Mouse (Mus musculus) urinary bladder, postnatal 25 days (tissue): ENCODE results near the gene Fam221b.

Experiments used
- DNase-seq: peaks from one replicate; pipeline ENCODE4 v3.0.0; 2022; ENCODE audit warnings: low spot score

The Fam221b gene

DNA sequence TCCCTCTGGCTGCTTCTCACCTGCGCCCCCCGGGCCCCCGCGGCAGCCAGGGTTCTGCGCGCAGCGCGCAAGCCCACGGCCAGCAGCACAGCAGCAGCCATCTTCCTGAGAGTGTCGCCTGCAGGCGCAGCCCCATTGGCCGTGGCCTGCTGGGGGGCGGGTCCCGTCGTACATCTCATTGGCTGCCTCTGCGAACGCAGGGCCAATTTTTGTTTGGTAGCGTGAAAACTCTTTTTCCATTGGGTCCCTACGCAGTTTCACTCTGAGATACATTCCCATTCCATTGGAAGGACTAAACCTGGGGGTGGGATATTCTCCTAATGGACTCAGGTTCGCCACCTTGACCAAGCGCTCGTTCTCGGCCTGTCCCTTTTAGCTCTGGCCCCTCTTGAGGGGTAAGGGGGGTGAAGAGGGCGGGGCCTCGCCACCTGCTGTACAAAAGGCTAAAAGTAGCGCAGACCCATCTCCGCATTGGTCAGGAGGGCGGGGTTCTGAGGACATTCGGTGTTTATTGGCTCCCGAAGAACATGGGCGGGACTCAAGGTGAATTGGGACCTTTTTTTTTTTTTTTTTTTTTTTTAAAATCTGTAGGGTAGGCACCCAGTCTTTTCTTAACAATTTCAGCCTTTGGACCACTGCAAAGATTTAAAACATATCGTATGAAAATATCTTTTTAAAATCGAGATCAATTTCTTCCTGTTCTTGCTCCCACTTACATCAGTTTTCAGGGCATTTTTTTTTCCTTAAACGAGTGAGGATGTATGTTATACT, 12.4 kb downstream of the Fam221b start, which contains the start of gene Hint2:
TSS of gene Hint2 (minus strand) at position 128 of the 771 bp plus-strand sequence.
- peak; percentile 83 for DNase-seq

DNA sequence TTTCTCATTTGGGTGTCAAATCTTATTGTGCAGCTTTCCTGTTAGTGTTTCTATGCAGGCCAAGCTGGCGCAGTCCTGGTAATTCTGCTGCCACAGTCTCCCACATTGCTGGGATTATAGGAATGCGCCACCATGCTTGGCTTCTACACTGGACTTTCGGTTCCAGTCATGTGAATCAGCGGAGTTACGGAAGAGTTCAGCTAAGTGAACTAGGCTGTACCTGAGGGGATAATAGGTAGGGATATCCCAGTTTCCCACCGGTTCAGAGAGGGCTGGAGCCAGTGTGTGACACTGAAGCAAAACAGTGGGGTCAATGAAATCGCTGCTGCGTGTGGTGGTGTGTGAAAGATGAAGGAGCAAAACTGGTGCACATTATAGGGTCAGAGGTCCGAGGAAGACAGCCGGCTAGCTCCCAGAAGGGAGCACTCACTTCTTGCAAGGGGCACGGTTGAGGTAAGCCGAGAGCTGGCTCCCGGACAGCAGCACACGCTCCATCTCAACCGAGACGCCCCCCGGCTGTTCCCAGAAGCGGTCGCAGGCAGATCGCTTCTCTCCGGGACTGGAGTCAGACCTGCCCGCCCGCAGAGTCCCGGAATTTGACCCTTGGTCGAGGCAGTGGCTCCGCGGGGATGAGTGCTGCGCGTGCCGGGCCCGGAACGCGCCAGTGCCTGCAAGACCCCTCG, 13.1 kb downstream of the Fam221b start:
- DNase-seq: no peak

DNA sequence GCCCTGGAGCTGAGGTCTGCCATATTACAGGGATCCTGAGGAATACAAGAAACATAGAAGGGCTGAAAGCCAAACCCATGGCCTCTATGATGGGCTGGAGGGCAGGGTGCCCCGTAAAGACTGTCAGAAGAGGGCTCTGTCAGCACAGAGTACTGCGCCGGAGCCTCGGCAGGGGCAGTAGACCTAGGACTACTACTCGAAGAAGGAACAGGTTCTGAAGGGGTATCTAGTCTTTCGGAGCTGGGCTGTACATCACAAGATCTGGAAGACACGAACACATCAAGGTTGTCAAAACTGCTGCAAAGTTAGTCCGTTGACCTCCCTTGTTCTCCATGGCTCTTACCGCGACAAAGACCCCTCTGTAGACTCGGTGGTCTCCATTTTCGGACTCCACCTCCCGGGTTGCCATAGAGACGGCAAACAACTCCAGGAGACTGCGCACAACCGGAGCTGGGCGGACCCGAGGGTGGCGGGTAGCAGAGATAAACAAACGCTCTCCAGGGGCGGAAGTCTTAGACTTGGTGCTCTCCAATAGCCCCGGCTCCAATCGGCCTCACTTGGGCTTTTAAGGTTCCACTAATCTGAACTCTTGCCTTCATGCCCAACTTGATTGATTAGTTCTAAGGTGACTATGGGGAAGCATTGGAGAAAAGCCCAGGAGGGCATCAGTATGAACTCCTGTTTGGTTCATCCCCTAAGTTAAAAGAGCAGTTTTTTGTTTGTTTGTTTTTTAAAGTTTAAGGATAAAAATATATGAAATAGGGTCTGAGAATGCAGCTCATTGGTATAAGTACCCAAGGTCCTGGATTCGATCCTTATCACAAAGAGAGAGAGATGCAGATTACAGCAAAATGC, 15.6 kb downstream of the Fam221b start, which contains the start of gene Spag8:
TSS of gene Spag8 (minus strand) at position 434 of the 855 bp plus-strand sequence.
- DNase-seq: no peak

DNA sequence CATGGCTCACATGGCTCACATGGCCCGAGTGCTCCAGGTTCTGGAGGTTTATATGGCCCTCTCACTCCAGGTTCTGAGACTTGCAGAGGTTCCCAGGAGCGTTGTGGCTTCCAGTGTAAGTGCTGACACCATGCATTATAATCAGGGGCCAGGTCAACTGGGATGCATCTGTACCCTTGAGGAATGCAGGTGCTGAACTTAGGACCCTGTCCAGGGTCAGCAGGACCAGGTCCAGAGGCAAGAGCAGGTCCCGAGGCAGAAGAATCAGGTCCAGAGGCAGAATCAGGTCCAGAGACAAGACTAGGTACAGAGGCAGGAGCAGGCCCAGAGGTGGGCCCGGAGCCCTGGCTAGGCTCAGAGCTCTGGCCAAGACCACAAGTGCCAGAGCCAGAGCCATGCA, 16.2 kb downstream of the Fam221b start:
- no peak for DNase-seq

DNA sequence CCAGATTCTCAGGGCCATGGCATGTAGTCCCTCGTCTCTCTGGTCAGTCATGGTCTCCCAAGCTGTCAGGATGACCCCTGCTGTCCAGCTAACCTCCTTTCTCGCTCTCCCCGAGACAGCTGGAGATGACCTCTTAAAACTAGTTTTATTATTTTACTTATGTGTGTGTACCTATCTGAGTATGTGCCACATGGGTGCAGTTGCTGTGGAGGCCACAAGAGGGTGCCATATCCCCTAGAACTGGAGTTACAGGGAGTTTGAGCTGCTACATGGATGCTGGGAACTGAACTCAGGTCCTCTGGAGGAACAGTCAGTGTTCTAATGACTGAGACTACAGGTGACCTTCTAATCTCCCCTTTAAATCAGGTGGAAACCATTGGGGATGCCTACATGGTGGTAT, 19.2 kb downstream of the Fam221b start:
- no peak for DNase-seq

DNA sequence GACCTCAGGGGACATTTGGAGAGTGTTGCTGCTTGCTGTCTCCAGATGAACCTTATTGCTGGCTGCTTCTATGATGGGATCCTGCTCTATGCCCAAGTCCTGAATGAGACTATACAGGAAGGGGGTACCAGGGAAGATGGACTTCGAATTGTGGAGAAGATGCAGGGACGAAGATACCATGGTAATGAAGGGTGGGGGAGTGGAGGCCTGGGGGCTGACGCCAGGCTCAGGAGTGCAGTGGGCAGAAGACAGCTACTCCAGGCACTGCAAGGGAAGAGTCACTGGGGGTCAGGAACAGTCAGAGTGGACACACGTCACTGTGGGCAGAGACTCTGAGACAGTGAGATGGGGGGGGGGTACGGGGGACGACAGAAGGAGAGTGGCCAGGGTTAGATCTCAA, 28.5 kb downstream of the Fam221b start:
- no peak for DNase-seq

DNA sequence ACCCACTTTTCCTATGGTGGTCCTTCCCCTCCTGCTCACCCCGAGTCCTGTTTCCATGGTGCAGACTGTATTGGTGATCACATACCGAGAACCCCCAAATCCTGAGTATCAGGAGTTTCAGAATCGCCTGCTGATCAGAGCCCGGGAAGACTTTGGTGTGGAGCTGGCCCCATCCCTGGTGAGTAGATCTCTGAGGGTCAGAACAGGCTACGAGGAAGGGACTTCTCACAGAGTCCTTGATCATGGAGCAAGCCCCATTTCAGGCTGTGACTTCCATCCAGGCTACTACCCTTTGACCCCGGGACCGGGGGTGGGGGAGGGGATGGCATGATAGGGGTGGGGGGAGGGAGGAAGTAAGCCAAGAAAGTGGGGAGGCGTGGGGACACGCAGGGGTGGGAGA, 28.9 kb downstream of the Fam221b start:
- no peak for DNase-seq

DNA sequence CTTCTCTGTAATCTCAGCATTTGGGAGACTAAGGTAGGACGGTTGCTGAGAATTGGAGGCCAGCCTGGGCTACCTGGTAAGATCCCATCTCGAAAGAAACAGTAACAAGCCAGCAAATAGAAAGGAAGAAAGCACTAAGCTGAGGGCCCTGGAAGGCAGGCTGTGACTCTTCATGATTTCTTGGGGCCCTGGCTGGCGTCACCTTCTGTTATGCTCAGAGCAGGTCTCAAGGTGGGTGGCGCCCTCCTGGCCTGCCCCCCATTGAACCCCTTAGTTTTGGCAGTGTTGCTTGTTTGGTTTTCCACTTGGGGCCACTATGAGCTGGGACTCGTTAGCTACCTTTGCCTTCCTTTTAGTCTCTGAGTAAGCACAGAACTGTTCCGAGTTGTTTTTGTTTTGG, 32.2 kb downstream of the Fam221b start:
- DNase-seq: no peak

DNA sequence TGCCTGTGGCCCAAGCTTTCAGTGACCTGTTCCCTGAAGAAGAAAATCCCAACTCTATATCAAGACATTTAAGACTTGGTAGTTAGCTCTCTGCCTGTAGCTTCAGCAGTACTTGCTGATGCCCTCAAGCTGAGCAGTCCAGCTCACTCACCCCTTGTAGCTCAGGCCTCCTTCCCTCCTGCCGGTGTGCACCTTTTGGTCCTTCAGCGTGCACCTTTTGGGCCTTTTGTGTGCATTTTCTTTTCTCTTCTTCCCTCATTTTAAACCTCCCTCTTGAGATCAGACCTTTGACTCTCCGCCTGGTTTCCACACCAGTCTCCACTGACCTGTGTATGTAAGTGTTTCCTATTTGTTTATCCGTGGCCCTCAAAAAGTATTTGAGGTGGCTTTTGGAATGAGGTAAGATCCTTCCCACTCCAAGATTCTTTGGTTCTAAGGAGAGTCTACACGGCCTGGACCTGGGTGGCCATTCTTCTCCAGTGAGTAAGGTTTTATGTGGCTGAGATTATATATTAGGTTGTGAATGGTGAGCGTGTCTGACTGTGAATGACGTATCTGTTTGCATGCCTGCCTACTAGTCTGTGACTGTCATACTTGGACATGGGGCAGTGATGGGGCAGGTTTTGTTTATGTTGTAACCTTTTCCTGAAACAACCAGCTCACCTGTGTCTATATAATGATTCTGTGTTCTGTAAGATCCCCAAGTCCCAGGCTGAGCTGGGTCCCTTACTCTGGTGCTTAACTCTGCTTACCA, 34.1 kb downstream of the Fam221b start:
- no peak for DNase-seq

DNA sequence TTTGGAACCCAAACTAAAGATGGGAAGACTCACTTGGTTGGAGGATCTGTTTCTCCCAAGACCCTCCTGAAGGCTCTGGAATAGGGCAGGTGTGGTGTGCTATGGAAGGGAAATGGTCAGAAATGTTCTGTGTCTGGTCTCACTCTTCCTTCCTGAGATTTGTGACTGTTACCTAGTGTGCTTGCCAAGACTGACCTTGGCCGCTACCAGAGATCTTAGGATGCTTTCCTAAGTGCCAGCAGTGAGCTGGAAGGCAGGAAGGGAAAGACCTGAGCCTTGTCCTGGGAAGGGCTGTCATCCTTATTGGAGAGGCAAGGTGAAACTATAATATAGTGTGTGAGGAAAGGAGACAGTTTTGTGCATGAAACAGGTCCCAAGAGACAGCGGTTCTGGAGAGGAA, 35.2 kb downstream of the Fam221b start:
- DNase-seq: no peak

DNA sequence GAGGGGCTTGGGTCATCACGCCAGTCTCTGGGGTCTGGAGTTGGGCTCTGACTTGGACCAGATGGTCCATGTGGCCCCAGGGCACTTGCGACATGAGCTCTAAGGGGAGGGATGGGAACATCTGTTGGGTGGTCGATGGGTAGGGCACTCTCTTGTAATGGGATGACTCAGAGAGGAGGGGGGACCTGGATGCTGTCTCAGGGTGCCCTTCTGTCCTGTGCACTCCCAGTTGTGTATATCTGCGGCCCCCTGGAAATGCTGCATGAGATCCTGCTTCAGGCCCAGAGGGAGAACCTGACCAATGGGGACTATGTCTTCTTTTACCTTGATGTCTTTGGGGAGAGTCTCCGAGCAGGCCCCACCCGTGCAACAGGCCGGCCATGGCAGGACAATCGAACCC, 35.6 kb downstream of the Fam221b start:
- no peak for DNase-seq

DNA sequence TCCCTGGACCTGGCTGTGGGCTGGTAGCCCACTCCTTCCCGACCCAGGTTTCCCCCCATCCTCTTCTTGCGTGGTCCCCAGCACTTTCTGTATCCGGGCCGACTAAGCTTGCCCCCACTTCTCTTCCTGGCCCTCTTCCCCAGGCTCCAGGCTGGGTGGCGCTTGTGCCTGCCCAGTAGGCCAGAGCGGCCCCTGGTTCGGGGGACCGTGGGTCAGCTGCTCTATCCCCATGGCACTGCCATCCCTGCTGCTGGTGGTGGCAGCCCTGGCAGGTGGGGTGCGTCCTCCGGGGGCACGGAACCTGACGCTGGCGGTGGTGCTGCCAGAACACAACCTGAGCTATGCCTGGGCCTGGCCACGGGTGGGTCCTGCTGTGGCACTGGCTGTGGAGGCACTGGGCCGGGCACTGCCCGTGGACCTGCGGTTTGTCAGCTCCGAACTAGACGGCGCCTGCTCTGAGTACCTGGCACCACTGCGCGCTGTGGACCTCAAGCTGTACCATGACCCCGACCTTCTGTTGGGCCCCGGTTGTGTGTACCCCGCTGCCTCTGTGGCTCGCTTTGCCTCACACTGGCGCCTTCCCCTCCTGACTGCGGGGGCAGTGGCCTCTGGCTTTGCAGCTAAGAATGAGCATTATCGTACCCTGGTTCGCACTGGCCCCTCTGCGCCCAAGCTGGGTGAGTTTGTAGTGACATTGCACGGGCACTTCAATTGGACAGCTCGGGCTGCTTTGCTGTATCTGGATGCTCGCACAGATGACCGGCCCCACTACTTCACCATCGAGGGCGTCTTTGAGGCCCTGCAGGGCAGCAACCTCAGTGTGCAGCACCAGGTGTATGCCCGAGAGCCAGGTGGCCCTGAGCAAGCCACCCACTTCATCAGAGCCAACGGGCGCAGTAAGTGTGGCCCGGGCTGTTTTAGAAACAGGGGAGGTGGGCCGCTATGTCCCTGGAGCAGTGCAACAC, 36.7 kb downstream of the Fam221b start:
- no peak for DNase-seq

DNA sequence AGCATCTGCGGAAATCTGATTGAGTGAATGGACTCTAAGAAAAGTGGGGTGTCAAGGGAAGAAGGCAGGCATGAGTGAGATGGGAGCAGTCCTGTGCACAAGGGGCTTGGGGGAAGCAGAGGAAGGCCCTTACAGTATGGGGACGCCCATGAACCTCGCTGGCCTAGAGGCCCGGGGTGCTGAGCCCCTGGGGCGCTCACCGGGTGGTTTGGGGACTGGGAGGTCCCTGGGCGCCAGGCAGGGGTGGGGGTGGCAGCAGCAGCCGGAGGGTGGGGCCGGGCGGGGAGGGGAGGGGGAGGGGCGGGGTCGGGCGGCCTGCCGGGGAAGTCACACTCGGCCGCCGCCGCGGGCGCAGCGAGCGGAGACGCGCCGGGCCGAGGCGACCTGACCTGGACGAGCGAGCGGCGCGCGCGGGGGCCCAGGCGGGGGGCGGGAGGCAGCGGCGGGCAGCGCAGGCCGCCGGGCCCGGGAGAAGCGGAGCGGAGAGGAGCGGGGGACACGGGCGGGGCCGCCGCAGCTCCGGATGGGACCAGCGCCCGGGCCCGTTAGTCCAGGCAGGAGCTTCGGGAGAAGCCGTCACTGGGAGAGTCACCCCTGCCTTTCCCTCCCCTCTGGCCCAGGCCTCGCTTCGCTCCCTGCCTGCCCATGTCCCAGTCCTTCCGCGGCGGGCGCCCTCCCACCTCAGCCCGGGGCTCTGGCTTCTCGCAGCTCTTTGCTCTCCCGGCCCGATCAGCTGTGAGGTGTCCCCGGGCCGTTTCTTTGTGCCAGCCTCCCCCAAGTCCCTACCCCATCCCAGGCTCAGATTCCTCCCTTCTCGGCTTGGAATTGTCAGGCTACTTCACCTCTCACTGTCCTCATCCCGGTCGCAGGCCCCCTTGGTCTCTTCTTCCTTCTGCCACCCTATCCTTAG, 37.6 kb downstream of the Fam221b start, which contains the start of gene Npr2:
TSS of gene Npr2 (plus strand) at position 890 of the 910 bp plus-strand sequence.
- DNase-seq: no peak

DNA sequence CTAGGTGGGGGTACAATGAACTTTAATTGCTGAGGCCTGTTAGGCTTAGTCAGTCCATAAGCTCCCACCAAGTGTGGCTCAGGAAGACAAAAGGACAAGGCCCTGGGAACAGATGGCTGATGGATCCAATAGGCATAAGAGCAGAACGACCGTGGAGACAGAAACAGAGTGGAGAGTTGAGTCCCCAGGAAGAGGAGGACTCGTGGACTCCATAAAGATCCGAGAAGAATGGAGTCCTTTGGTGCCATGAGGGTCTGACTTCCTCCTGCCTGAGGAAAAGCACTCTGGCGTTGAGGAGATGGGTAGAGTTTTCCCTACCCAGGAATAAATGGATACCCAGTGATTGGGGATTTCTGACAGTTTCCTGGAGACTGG, 38.3 kb downstream of the Fam221b start:
- no peak for DNase-seq

DNA sequence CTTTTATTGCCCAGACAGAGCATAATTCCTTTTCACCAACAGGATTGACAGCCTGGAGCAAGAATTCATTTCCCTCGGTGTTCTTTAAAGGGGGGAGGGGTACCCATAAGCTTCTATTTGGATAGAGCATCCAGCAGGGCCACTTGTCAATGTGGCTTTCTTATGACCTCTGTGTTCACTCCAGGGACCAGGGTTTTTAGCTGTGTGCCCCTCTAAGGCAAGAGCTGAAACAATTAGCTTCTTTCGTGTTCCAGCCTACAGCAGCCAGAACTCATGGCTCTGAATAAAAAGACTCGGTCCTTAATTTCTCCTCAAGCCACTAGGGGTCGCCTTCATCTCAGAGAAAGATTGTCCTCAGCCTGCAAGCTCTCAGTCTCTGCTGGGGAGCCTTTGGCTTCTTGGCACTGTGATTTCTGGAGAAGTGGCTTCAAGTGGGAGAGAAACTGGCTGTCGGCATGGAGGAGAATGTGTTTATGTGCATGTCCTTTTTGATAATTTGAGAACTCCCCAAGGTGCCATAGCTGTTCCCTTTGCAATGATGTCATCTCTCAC, 38.8 kb downstream of the Fam221b start:
- peak; percentile 66 for DNase-seq

DNA sequence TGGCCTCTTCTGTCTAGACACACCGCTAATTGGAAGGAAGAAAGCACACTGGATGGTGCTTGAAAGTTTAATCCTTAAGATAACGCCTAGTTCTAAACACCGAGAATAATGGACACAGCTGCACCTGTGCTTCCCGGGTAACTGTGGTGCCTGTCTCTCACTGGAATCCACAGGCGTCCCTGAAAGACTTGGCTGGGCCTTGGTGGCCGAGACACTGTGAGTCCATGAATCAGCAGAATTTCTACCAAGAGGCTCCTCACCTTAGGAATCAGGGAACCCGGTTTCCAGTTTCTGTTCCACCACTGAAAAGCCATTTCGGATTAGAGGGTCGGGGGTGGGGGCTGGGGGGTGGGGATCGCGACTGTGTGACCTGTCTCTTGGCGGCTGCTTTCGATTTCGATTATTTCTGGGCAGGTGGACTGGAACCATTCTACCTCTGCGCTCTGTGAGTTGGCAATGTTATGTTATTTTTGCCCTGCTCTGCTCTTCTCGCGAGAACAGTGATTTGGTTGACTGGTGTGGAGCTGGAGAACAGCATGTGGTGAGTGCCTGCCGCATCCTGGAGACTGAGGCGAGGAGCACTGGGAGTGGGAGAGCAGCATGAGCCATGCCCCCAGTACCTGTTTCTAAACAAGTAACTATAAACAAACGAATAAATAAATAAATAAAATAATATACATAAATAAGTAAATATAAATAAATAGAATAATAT, 39.7 kb downstream of the Fam221b start:
- no peak for DNase-seq

DNA sequence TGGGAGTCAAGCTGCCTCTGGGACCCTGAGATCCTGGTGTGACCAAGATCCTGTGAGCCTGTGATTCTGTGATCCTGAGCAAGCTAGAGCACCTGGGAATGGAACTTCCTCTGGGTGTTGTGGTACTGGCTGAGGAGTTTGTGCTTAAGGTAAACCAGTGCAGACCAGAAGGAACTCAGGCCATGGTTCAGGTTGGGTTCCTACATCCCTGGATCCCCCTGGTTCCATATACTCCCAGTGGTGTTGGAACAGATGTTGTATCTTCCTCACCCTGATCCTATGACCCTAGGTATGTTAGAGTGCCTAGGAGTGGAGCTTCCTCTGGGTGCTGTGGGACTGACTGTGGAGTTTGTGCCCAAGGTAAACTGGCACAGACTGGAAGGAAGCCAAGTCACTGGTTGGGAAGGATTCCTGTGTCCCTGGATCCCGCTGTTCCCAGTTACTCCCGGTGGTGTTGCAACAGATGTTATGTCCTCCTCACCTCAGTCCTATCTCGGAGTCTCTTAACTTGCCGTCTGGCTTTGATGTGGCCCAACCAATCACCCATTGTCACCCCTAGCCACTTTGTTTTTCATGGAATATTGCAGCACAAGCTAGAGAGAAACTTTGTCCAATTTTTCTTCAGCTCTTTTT, 48.7 kb downstream of the Fam221b start:
- DNase-seq: no peak
